Mouse (Mus musculus) kidney, adult 8-10 months (tissue): ENCODE data around the gene Zfp536.

ENCODE experiments used
- DNase-seq, 2 experiments: peaks; one replicate each; pipeline ENCODE4 v3.0.0; 2022

Gene Zfp536

GRCm38 (mm10) chr7:37544011-37544410 lies 229.4 kb downstream of the Zfp536 start:
- DNase-seq, result no peak

GRCm38 (mm10) chr7:37542951-37543350 lies 230.5 kb downstream of the Zfp536 start:
- DNase-seq, result no peak

- no peak for DNase-seq
Observed at GRCm38 (mm10) chr7:37531166-37531565, 242.3 kb downstream of the Zfp536 start.

GRCm38 (mm10) chr7:37528311-37528710 lies 245.1 kb downstream of the Zfp536 start:
- no peak for DNase-seq

- no peak for DNase-seq
Observed at GRCm38 (mm10) chr7:37527890-37528289, 245.6 kb downstream of the Zfp536 start.

- no peak for DNase-seq
Observed at GRCm38 (mm10) chr7:37521407-37521806, 252.0 kb downstream of the Zfp536 start.

- DNase-seq, result no peak
Observed at GRCm38 (mm10) chr7:37510933-37511675, 262.3 kb downstream of the Zfp536 start.

GRCm38 (mm10) chr7:37509700-37510099 lies 263.7 kb downstream of the Zfp536 start:
- DNase-seq, result no peak

- no peak for DNase-seq
Observed at GRCm38 (mm10) chr7:37505548-37505947, 267.9 kb downstream of the Zfp536 start.

- no peak for DNase-seq
Observed at GRCm38 (mm10) chr7:37505096-37505495, 268.3 kb downstream of the Zfp536 start.

GRCm38 (mm10) chr7:37498881-37499280 lies 274.6 kb downstream of the Zfp536 start:
- no peak for DNase-seq

- DNase-seq, result no peak
Observed at GRCm38 (mm10) chr7:37496491-37496890, 276.9 kb downstream of the Zfp536 start.

- no peak for DNase-seq
Observed at GRCm38 (mm10) chr7:37490312-37490711, 283.1 kb downstream of the Zfp536 start.

- no peak for DNase-seq
Observed at GRCm38 (mm10) chr7:37484946-37485345, 288.5 kb downstream of the Zfp536 start.

- DNase-seq, result no peak
Observed at GRCm38 (mm10) chr7:37482564-37482963, 290.9 kb downstream of the Zfp536 start.

GRCm38 (mm10) chr7:37481165-37481564 lies 292.3 kb downstream of the Zfp536 start:
- DNase-seq, result no peak

GRCm38 (mm10) chr7:37477309-37477708 lies 296.1 kb downstream of the Zfp536 start:
- no peak for DNase-seq

- DNase-seq, result no peak
Observed at GRCm38 (mm10) chr7:37475485-37475884, 298.0 kb downstream of the Zfp536 start.

GRCm38 (mm10) chr7:37474284-37474683 lies 299.2 kb downstream of the Zfp536 start:
- no peak for DNase-seq

- no peak for DNase-seq
Observed at GRCm38 (mm10) chr7:37473311-37474084, 299.9 kb downstream of the Zfp536 start.

- no peak for DNase-seq
Observed at GRCm38 (mm10) chr7:37471726-37472125, 301.7 kb downstream of the Zfp536 start.

- no peak for DNase-seq
Observed at GRCm38 (mm10) chr7:37466477-37467243, 306.8 kb downstream of the Zfp536 start.

- no peak for DNase-seq
Observed at GRCm38 (mm10) chr7:37464186-37464721, 309.2 kb downstream of the Zfp536 start.
